Mouse (Mus musculus): ENCODE data around the gene Plk3. TPM values are rescaled to one million over a fixed set of nuclear protein-coding genes. Genes with fewer than 3 reads are reported as not detected.

Plk3 gene
- polyA plus RNA-seq, 1 experiment from 2014 or later = 4.0 TPM

- 68% methylated on average over 10 of the region's 10 CpGs for WGBS
- H3K4me3 ChIP-seq (ENCODE audit: low read depth, low read length) = no peak overlapping the region
- no peaks in the 10 kb centered on the region for H3K27me3 ChIP-seq (replicated peaks; ENCODE audit: insufficient read depth, low read length)
- no peak for ATAC-seq
- no peaks in the 10 kb centered on the region for H3K9me3 ChIP-seq (ENCODE audit: low read length)
- no peak overlapping the region for H3K27ac ChIP-seq (ENCODE audit: low read length)
- H3K36me3 ChIP-seq (ENCODE audit: insufficient read depth, low read length) = no peaks in the 10 kb centered on the region
- no peaks in the 10 kb centered on the region for H3K4me1 ChIP-seq (ENCODE audit: insufficient read depth, low read depth, low read length)
- TF ChIP-seq EP300 (IDR thresholded peaks at IDR 0.05) (no peak), CTCF (IDR thresholded peaks at IDR 0.05) (peak; percentile 30; the same call in 1 of the 2 replicates)
- H3K9ac ChIP-seq (replicated peaks; ENCODE audit: low read depth) = no peak overlapping the region
- H3K4me2 ChIP-seq (replicated peaks; ENCODE audit: low read depth, low read length) = no peak overlapping the region
- DNase-seq (ENCODE audit: low spot score) = no peak
Observed at GRCm38 (mm10) chr4:117104672-117105071, 29.1 kb downstream of the Plk3 start.

GRCm38 (mm10) chr4:117101218-117101617 is 32.5 kb downstream of the Plk3 start:
- Histone ChIP-seq H3K4me2 (replicated peaks; ENCODE audit: low read depth, low read length) (no peak overlapping the region), H3K36me3 (ENCODE audit: insufficient read depth, low read length) (no peaks in the 10 kb centered on the region), H3K27me3 (replicated peaks; ENCODE audit: insufficient read depth, low read length) (no peaks in the 10 kb centered on the region), H3K4me1 (ENCODE audit: insufficient read depth, low read depth, low read length) (no peaks in the 10 kb centered on the region; the same call in 1 of the 2 replicates), H3K9ac (replicated peaks; ENCODE audit: low read depth) (no peak overlapping the region), H3K9me3 (ENCODE audit: low read length) (no peaks in the 10 kb centered on the region), H3K27ac (ENCODE audit: low read length) (no peak overlapping the region), H3K4me3 (ENCODE audit: low read depth, low read length) (no peak overlapping the region)
- peak; percentile 50 for DNase-seq (ENCODE audit: low spot score)
- peak; percentile 66 for TF ChIP-seq CTCF (IDR thresholded peaks at IDR 0.05)
- TF ChIP-seq EP300 (IDR thresholded peaks at IDR 0.05) = peak; percentile 43; the same call in 1 of the 2 replicates
- WGBS = 40% methylated on average over 7 of the region's 7 CpGs
- peak; percentile 49 for ATAC-seq

- Histone ChIP-seq H3K4me3 (ENCODE audit: low read depth, low read length) (no peak overlapping the region), H3K4me2 (replicated peaks; ENCODE audit: low read depth, low read length) (no peak overlapping the region), H3K27me3 (replicated peaks; ENCODE audit: insufficient read depth, low read length) (no peaks in the 10 kb centered on the region), H3K9ac (replicated peaks; ENCODE audit: low read depth) (no peak overlapping the region), H3K9me3 (ENCODE audit: low read length) (no peaks in the 10 kb centered on the region), H3K36me3 (ENCODE audit: insufficient read depth, low read length) (no peaks in the 10 kb centered on the region), H3K27ac (ENCODE audit: low read length) (no peak overlapping the region), H3K4me1 (ENCODE audit: insufficient read depth, low read depth, low read length) (no peaks in the 10 kb centered on the region; the same call in 1 of the 2 replicates)
- DNase-seq (ENCODE audit: low spot score) = no peak
- 71% methylated on average over 4 of the region's 4 CpGs for WGBS
- TF ChIP-seq CTCF (IDR thresholded peaks at IDR 0.05) (no peak), EP300 (IDR thresholded peaks at IDR 0.05) (no peak)
- ATAC-seq = no peak
Observed at GRCm38 (mm10) chr4:117100036-117100435, 33.7 kb downstream of the Plk3 start.

- no peak for TF ChIP-seq CTCF (IDR thresholded peaks at IDR 0.05)
- TF ChIP-seq EP300 (IDR thresholded peaks at IDR 0.05) = no peak
- Histone ChIP-seq H3K4me2 (replicated peaks; ENCODE audit: low read depth, low read length) (no peak overlapping the region), H3K9me3 (ENCODE audit: low read length) (no peaks in the 10 kb centered on the region), H3K36me3 (ENCODE audit: insufficient read depth, low read length) (no peaks in the 10 kb centered on the region), H3K4me3 (ENCODE audit: low read depth, low read length) (no peak overlapping the region), H3K27ac (ENCODE audit: low read length) (no peak overlapping the region), H3K4me1 (ENCODE audit: insufficient read depth, low read depth, low read length) (no peaks in the 10 kb centered on the region; the same call in 1 of the 2 replicates), H3K27me3 (replicated peaks; ENCODE audit: insufficient read depth, low read length) (no peaks in the 10 kb centered on the region), H3K9ac (replicated peaks; ENCODE audit: low read depth) (no peak overlapping the region)
- ATAC-seq (no peak), DNase-seq (ENCODE audit: low spot score) (no peak)
- 67% methylated on average over 2 of the region's 2 CpGs for WGBS
Observed at GRCm38 (mm10) chr4:117098764-117099036, 35.1 kb downstream of the Plk3 start.

GRCm38 (mm10) chr4:117097969-117098763 is 35.6 kb downstream of the Plk3 start:
- H3K9ac ChIP-seq (replicated peaks; ENCODE audit: low read depth) = no peak overlapping the region
- no peaks in the 10 kb centered on the region; the same call in 1 of the 2 replicates for H3K4me1 ChIP-seq (ENCODE audit: insufficient read depth, low read depth, low read length)
- no peaks in the 10 kb centered on the region for H3K36me3 ChIP-seq (ENCODE audit: insufficient read depth, low read length)
- no peaks in the 10 kb centered on the region for H3K9me3 ChIP-seq (ENCODE audit: low read length)
- ATAC-seq (peak; percentile 58), DNase-seq (ENCODE audit: low spot score) (peak; percentile 65)
- no peak overlapping the region for H3K4me3 ChIP-seq (ENCODE audit: low read depth, low read length)
- no peak overlapping the region for H3K4me2 ChIP-seq (replicated peaks; ENCODE audit: low read depth, low read length)
- WGBS = 62% methylated on average over 8 of the region's 8 CpGs
- no peaks in the 10 kb centered on the region for H3K27me3 ChIP-seq (replicated peaks; ENCODE audit: insufficient read depth, low read length)
- 0 out of 2 replicates have a peak overlapping the region, but pooled peaks have one; percentile 6 for H3K27ac ChIP-seq (ENCODE audit: low read length)
- TF ChIP-seq CTCF (IDR thresholded peaks at IDR 0.05) = no peak
- TF ChIP-seq EP300 (IDR thresholded peaks at IDR 0.05) = 0 out of 2 replicates have a peak, but pooled peaks have one; percentile 10

GRCm38 (mm10) chr4:117096666-117097065 is 37.1 kb downstream of the Plk3 start:
- WGBS = 10% methylated on average over 5 of the region's 5 CpGs
- no peak for TF ChIP-seq EP300 (IDR thresholded peaks at IDR 0.05)
- TF ChIP-seq CTCF (IDR thresholded peaks at IDR 0.05) = no peak
- no peaks in the 10 kb centered on the region; the same call in 1 of the 2 replicates for H3K4me1 ChIP-seq (ENCODE audit: insufficient read depth, low read depth, low read length)
- H3K9me3 ChIP-seq (ENCODE audit: low read length) = no peaks in the 10 kb centered on the region
- no peaks in the 10 kb centered on the region for H3K27me3 ChIP-seq (replicated peaks; ENCODE audit: insufficient read depth, low read length)
- H3K27ac ChIP-seq (ENCODE audit: low read length) = no peak overlapping the region
- H3K4me3 ChIP-seq (ENCODE audit: low read depth, low read length) = peak overlapping the region; percentile 48
- peak overlapping the region; percentile 41; the same call in 1 of the 2 replicates for H3K9ac ChIP-seq (replicated peaks; ENCODE audit: low read depth)
- H3K4me2 ChIP-seq (replicated peaks; ENCODE audit: low read depth, low read length) = peak overlapping the region; percentile 94
- peak; percentile 18 for DNase-seq (ENCODE audit: low spot score)
- H3K36me3 ChIP-seq (ENCODE audit: insufficient read depth, low read length) = no peaks in the 10 kb centered on the region
- no peak for ATAC-seq

All from lung, postnatal 0 days (tissue).